Mouse (Mus musculus): ENCODE measurements at regions not wholly inside any gene's neighbourhood (a gene's known extent, or its start where the extent isn't known, plus 50 kb on each side); places are given as distances from the start of the nearest gene placed in this dataset.
A peak's percentile ranks its signal among the peaks of the same experiment; 100 is the strongest.

DNA sequence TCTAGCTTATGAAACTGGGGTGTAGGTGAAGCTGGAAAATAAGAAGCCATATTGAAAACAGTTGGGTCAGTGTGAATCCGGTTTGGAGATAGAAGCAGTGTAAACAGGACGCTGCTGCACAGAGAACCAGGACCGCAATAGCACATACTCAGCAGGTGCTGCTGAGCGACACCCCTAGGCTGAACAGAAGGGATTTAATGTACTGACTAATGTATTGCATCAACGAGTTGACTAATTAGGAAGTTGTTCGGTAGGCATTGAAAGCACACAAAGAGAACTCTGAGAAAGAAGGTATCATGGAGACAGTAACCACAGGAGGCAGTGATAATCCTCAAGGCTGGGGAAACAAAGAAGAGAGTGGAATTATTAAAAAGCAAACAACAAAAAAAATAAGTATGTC lies 111.4 kb upstream of the Med14 start:
- 16% methylated on average over 6 of the region's 6 CpGs for WGBS
- no peaks in the 10 kb centered on the region for H3K4me1 ChIP-seq (ENCODE audit: control insufficient read depth, insufficient read depth, low read length)
- no peaks in the 10 kb centered on the region for H3K27me3 ChIP-seq (ENCODE audit: control insufficient read depth, insufficient read depth, low read length)
- peak overlapping the region; percentile 24; the same call in 1 of the 2 replicates for H3K27ac ChIP-seq (ENCODE audit: insufficient read depth, low read length)
- H3K4me3 ChIP-seq (replicated peaks; ENCODE audit: insufficient read depth, low read depth, low read length): peak overlapping the region; percentile 83
- TF ChIP-seq CTCF (IDR thresholded peaks at IDR 0.05; ENCODE audit: borderline replicate concordance, insufficient read depth, low read depth, low read length) (no peak), POLR2A (IDR thresholded peaks at IDR 0.05; ENCODE audit: borderline replicate concordance, insufficient read depth, low read length) (no peak)
- no peak for DNase-seq

DNA sequence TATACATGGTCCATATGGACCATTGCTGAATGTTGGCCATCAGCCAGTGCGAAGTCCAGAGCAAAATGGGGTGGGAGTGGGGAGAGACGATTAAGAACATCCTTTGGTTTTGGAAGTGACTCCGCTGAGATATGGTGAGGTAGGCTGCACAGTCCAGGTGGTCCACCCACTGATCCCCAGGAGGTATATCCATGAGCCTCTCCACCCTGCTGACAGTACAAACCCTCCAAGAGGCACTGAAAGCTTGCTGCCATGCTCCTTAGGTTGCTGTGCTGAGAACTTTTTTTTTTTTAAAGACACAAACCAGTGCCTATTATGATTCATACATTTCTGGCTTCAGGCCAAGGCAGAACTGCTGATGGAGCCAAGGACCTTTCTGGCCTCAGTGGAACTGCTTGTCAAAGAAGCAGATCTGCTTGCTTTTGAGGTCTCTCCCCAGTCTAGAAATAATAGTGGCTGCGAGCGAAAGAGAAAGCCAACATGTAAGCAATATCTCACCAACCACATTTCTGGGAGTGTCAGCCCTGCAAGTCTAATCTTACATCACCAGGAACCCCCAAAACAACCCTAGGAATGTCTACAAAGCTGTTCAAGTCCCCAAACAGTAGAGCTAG lies 105.1 kb upstream of the Med14 start:
- WGBS: 74% methylated on average over 5 of the region's 5 CpGs
- TF ChIP-seq POLR2A (IDR thresholded peaks at IDR 0.05; ENCODE audit: borderline replicate concordance, insufficient read depth, low read length) (no peak), CTCF (IDR thresholded peaks at IDR 0.05; ENCODE audit: borderline replicate concordance, insufficient read depth, low read depth, low read length) (no peak)
- Histone ChIP-seq H3K27me3 (ENCODE audit: control insufficient read depth, insufficient read depth, low read length) (no peaks in the 10 kb centered on the region), H3K4me1 (ENCODE audit: control insufficient read depth, insufficient read depth, low read length) (no peaks in the 10 kb centered on the region; the same call in 1 of the 2 replicates), H3K27ac (ENCODE audit: insufficient read depth, low read length) (no peak overlapping the region), H3K4me3 (replicated peaks; ENCODE audit: insufficient read depth, low read depth, low read length) (no peak overlapping the region)
- DNase-seq: no peak

DNA sequence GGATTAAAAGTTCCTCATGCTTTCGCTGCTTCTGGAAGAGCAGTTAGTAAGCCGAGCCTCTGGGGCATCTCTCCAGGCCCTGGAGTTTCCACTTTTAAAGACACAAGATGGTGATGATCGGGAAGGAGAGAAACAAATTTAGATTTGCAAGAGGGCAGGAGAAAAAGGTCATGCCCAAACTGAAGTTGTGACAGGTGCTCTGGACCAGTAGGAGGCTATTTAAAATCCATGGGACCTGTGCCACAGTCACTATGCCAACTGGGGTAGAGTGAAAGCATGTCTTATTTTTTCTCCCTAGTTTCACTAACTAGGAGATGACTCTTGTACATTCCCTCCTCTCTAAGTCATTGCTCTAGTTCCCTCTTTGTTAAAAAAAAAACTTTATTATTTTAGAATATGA lies 104.3 kb upstream of the Med14 start:
- TF ChIP-seq POLR2A (IDR thresholded peaks at IDR 0.05; ENCODE audit: borderline replicate concordance, insufficient read depth, low read length): no peak
- TF ChIP-seq CTCF (IDR thresholded peaks at IDR 0.05; ENCODE audit: borderline replicate concordance, insufficient read depth, low read depth, low read length): no peak
- Histone ChIP-seq H3K4me1 (ENCODE audit: control insufficient read depth, insufficient read depth, low read length) (no peaks in the 10 kb centered on the region; the same call in 1 of the 2 replicates), H3K27me3 (ENCODE audit: control insufficient read depth, insufficient read depth, low read length) (no peaks in the 10 kb centered on the region), H3K27ac (ENCODE audit: insufficient read depth, low read length) (no peak overlapping the region), H3K4me3 (replicated peaks; ENCODE audit: insufficient read depth, low read depth, low read length) (no peak overlapping the region)
- WGBS: 52% methylated on average over 3 of the region's 3 CpGs
- DNase-seq: peak in 1 of 2 experiments; percentile 28

DNA sequence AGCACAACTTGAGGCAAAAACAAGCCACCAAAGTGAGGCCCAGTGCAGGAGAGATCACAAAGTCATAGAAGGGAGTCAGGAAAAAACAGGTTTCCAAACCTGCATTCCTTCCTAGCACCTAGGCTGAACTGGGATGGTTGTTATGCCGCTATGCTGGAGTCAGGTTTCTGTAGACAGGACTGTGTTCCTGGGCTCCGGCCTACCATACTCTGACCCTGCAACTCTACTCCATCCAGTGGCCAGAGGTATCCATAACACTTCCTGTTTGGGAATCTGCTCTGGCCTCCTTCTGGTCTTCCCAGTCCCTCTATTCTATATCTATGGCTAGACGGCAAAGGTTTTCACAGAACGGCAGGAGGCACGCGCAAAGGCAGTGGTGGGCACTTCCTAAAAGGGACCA lies 98.3 kb upstream of the Med14 start:
- TF ChIP-seq POLR2A (IDR thresholded peaks at IDR 0.05; ENCODE audit: borderline replicate concordance, insufficient read depth, low read length): no peak
- no peak for TF ChIP-seq CTCF (IDR thresholded peaks at IDR 0.05; ENCODE audit: borderline replicate concordance, insufficient read depth, low read depth, low read length)
- Histone ChIP-seq H3K27ac (ENCODE audit: insufficient read depth, low read length) (no peak overlapping the region), H3K4me1 (ENCODE audit: control insufficient read depth, insufficient read depth, low read length) (no peaks in the 10 kb centered on the region), H3K27me3 (ENCODE audit: control insufficient read depth, insufficient read depth, low read length) (no peaks in the 10 kb centered on the region), H3K4me3 (replicated peaks; ENCODE audit: insufficient read depth, low read depth, low read length) (no peak overlapping the region)
- 84% methylated on average over 6 of the region's 6 CpGs for WGBS
- DNase-seq: no peak

DNA sequence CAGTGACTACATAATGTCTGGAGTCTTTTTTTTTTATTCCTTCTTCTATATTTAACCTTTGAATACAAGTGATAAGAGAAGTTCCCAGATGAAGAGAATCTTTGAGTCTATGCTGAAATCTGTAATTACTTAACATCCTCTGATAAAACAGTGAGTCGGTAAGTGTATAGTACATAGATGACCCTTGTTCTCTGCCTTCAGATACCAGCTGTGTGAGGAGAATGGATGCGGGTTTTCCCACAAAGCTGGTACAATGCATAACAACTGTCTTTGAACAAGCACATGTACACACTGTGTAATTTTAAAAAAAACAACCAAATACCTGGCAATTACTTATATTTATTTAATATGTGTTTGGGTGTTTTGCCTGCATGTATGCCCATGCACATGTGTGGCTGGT lies 96.9 kb upstream of the Med14 start:
- no peak overlapping the region for H3K4me3 ChIP-seq (replicated peaks; ENCODE audit: insufficient read depth, low read depth, low read length)
- DNase-seq: no peak
- no peaks in the 10 kb centered on the region for H3K27me3 ChIP-seq (ENCODE audit: control insufficient read depth, insufficient read depth, low read length)
- WGBS: 77% methylated on average over 2 of the region's 2 CpGs
- H3K4me1 ChIP-seq (ENCODE audit: control insufficient read depth, insufficient read depth, low read length): no peaks in the 10 kb centered on the region
- TF ChIP-seq POLR2A (IDR thresholded peaks at IDR 0.05; ENCODE audit: borderline replicate concordance, insufficient read depth, low read length): no peak
- no peak for TF ChIP-seq CTCF (IDR thresholded peaks at IDR 0.05; ENCODE audit: borderline replicate concordance, insufficient read depth, low read depth, low read length)
- no peak overlapping the region for H3K27ac ChIP-seq (ENCODE audit: insufficient read depth, low read length)

DNA sequence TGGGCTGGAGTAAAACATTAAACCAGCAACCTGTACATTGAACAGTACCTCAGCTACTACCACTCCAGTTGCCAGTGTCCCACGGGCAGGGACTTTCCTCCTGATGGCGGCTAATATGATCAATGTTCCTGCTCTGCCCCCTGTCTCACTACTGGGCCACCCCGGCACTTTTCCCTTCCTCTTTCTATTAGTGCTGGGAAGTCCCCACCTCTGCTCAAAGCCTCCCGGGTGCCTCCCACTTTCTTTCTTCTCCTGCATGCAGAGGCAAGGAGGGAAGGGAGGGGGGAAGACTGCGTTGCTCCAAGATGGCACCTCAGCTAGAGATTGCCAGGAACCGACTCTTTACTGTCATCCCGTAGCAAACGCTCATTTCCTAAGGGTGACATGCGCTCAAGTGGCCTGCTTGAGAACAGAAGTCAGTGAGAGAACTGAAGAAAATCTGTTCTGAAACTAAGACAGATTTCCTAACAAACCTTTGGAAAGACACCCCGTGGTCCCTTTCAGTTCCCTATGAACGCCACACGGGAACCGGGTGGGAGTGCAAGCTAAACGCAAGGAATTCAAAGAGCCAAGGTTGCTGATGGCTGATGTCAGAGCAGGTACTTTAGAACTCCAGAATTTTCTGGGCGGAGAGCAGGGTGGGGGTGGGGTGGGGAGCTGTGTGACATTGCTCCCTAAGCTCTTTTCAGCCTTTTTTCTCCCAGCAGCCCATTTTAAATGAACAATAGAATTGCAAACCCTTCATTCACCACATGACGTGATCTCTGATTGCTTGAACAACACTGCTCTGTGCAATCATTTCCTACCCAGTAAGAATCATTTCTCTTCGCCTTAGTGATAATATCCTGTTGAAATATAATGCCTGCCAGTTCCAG lies 96.2 kb upstream of the Med14 start:
- Histone ChIP-seq H3K27me3 (ENCODE audit: control insufficient read depth, insufficient read depth, low read length) (no peaks in the 10 kb centered on the region), H3K4me3 (replicated peaks; ENCODE audit: insufficient read depth, low read depth, low read length) (peak overlapping the region; percentile 42), H3K4me1 (ENCODE audit: control insufficient read depth, insufficient read depth, low read length) (no peaks in the 10 kb centered on the region), H3K27ac (ENCODE audit: insufficient read depth, low read length) (no peak overlapping the region)
- 23% methylated on average over 17 of the region's 17 CpGs for WGBS
- TF ChIP-seq POLR2A (IDR thresholded peaks at IDR 0.05; ENCODE audit: borderline replicate concordance, insufficient read depth, low read length): no peak
- TF ChIP-seq CTCF (IDR thresholded peaks at IDR 0.05; ENCODE audit: borderline replicate concordance, insufficient read depth, low read depth, low read length): no peak
- DNase-seq: peak in 1 of 2 experiments; percentile 26

DNA sequence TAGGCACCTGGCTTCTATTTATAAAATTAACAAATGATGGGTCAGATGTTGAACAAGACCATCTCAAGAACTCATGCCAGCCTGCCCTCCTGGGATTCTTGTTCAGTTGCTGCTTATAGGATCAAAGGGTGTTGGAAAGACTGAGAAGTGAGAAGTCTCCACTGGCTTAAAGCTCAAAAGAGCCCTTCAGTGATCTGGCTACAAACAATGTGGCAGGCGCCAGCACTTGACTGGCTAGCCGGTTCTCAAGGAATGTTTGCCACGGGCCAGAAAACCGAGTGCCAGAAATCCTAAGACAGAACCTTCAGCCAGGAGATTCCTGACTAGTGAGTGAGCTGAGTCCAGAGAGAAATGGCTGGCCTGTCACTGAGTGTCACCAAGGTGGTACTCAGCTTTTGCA lies 93.6 kb upstream of the Med14 start:
- TF ChIP-seq CTCF (IDR thresholded peaks at IDR 0.05; ENCODE audit: borderline replicate concordance, insufficient read depth, low read depth, low read length) (no peak), POLR2A (IDR thresholded peaks at IDR 0.05; ENCODE audit: borderline replicate concordance, insufficient read depth, low read length) (no peak)
- WGBS: 13% methylated on average over 4 of the region's 4 CpGs
- H3K4me1 ChIP-seq (ENCODE audit: control insufficient read depth, insufficient read depth, low read length): no peaks in the 10 kb centered on the region
- no peak overlapping the region for H3K4me3 ChIP-seq (replicated peaks; ENCODE audit: insufficient read depth, low read depth, low read length)
- H3K27ac ChIP-seq (ENCODE audit: insufficient read depth, low read length): no peak overlapping the region
- no peak for DNase-seq
- no peaks in the 10 kb centered on the region for H3K27me3 ChIP-seq (ENCODE audit: control insufficient read depth, insufficient read depth, low read length)

DNA sequence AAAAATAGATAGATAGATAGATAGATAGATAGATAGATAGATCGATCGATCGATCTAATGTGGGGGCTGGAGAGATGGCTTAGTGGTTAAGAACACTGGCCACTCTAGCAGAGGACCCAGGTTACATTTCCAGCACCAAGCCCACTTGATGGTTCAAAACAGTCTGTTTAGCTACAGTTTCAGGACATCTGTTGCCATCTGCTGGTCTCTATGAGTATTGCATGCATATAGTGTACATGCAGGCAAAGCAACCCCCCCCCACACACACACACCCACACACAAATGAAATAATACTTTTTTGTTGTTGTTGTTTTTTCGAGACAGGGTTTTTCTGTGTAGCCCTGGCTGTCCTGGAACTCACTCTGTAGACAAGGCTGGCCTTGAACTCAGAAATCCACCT lies 89.8 kb upstream of the Med14 start:
- no peak for DNase-seq
- H3K27ac ChIP-seq (ENCODE audit: insufficient read depth, low read length): no peak overlapping the region
- no peaks in the 10 kb centered on the region for H3K27me3 ChIP-seq (ENCODE audit: control insufficient read depth, insufficient read depth, low read length)
- H3K4me1 ChIP-seq (ENCODE audit: control insufficient read depth, insufficient read depth, low read length): no peaks in the 10 kb centered on the region
- 78% methylated on average over 4 of the region's 4 CpGs for WGBS
- TF ChIP-seq CTCF (IDR thresholded peaks at IDR 0.05; ENCODE audit: borderline replicate concordance, insufficient read depth, low read depth, low read length) (peak; percentile 23; the same call in 1 of the 2 replicates), POLR2A (IDR thresholded peaks at IDR 0.05; ENCODE audit: borderline replicate concordance, insufficient read depth, low read length) (no peak)
- H3K4me3 ChIP-seq (replicated peaks; ENCODE audit: insufficient read depth, low read depth, low read length): no peak overlapping the region
